Mouse (Mus musculus) urinary bladder, adult 18-20 months (tissue): ENCODE measurements at regions not wholly inside any gene's neighbourhood (a gene's known extent, or its start where the extent isn't known, plus 50 kb on each side); places are given as distances from the start of the nearest gene placed in this dataset.

Experiments used
- DNase-seq, 2 experiments: peaks; one replicate each; pipeline ENCODE4 v3.0.0; 2022; ENCODE audit warnings: low spot score in 2 of 2, mixed read lengths in 2 of 2

DNA sequence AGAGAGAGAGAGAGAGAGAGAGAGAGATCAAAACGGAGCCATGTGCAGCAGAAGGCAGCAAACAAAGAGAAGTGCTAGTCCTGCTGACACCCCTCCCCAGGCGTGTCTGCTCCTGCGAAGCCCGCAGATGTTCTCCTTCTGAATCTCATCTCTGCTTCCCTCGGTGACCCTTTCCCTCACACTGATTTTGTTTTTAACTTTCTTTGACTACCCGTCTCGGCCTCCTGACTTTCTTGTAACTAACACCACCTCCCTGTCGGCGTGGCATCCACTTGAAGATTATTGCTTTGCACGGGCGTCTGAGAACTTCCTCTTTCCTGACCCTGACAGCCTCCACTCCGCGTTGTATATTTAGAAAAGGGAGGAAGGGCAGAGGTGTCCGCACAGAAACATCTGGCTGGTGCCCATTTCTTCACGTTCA lies 654.3 kb downstream of the Adgrl2 start:
- no peak for DNase-seq

DNA sequence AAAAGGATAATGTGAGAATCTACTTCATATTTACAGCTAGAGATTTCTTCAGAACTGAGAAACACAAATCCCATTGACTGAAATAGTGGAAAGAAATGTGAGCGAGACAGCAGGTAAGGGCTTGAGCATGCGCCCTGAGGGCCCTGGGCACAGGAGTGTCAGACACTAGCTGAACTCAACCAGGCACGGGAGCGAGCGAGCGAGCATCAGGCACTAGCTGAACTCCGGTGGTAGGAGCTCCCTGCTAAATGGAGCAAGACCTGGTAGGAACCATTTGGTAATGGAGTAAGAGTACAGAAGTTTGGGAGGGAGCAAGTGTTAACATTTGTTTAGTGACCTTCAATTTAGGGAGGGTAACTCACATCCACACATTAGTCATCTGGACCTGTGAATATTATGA lies 654.7 kb downstream of the Adgrl2 start:
- no peak for DNase-seq

DNA sequence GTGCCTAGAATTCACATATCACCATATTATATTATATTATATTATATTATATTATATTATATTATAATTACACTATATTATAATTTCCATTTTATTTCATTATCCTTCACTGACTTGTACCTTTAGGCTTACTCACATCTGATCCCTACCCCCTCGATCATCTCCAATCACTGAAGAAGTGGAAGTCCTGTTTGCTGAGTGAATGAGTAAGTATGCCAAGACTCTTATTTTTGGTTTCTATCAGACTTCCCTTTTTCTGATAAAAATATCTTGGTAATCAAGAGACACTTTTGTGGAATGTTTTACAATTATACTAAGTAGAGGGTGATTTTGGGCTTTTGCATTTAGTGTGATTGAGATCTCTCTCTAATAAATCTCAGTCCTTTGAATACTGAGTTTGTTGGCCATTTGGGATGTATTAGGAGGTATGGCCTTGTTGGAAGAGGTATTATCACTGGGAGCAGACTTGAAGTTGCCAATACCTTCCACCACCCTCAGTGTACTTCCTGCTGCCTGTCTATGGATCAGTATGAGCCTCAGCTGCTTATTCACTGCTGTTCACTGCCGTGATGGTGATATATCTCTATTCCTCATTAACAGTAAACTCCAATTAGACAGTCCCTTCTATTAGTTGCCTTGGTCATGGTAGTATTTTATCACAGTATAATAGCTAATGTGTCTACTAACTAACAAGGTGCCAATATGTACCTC lies 665.3 kb downstream of the Adgrl2 start:
- DNase-seq, result no peak

DNA sequence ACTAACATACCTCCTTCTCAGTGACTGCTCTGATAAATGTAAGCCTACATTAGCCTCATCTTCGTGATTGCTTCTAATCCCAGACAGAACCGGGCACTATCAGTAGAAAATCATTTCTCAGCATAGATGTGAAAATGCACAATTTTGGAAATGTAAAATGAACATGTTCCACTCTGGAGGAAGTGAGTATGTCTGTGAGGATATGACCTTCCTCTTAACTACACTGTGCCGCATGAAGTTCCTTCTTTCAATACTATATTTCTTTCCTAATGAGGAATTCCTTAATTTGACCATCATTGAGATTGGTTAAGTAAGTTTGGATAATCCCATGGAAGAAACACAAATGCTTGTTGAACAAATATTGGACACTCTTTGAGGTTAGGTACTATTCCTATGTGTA lies 668.5 kb downstream of the Adgrl2 start:
- DNase-seq, result no peak

DNA sequence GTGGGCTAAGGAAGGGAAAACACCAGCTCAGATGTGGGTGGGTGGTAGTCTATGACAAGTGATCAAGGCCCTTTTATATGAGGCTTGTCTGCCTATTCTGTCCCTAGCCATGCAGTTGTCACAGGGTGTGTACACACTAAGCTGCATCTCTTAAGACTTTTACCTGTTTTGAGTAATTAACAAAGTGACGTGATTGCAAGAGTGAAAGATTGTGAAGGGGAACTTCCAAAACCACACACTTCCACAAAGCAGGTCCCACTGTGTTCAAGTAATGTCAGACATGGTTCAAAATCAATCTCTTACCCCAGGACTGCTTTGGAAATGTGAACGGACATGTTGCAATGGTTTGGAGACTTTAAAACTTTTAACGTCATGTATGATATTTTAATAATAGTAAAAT lies 674.2 kb downstream of the Adgrl2 start:
- DNase-seq, result no peak

DNA sequence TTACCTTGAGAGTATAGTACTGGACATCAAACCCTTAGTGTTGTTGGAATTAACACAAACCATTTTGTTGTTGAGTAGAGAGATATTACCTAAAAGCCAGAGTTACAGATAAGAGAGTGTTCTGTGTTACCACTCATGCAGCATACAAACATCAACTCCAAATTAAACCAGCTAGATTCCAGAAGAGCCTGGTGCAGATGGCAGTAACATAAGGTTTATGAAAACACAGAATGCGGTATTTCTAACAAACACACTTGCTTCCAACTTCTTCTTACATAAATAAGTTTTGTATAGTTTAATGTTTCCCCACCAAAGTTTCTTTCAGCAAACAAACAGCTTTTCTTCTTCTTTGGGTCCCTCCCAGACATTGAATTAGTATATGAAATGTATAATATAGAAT lies 675.1 kb downstream of the Adgrl2 start:
- DNase-seq, result no peak

DNA sequence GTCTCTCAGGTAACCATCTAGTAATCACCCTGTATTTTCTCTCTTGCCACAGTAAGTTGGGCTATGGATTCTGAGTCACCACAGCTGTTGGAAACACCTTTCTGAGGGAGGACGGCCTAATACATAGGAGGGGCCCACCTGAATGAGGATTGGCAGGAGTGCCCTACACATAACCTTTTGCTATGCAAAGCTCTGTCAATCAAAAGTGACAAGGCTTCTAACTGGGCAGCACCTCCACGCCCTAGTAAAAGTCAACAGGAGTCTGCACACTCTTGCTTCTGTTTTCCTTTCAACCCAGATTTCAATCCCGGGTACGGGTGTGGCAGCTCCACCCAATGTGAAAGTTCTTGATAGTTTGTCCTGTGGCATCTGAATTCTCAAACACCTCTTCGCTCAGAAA lies 694.8 kb downstream of the Adgrl2 start:
- no peak for DNase-seq

DNA sequence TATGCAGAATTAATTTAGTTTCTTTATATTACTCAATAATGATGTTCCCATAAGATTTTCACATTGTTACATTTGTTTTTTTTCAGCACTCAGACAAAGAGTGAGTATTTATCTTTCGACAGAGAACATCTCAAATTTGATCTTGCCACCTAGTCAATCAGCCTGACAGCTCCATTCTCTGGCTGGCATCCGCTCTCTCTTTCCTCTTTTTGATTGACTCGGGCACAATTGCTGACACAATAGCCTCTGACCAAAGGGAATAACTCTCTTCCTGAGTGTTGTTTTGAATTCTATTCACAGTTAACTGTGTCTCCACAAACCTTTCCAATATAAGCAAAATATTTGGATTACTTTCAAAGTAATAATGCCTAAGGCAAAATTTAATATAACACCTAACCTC lies 711.4 kb downstream of the Adgrl2 start:
- no peak for DNase-seq

DNA sequence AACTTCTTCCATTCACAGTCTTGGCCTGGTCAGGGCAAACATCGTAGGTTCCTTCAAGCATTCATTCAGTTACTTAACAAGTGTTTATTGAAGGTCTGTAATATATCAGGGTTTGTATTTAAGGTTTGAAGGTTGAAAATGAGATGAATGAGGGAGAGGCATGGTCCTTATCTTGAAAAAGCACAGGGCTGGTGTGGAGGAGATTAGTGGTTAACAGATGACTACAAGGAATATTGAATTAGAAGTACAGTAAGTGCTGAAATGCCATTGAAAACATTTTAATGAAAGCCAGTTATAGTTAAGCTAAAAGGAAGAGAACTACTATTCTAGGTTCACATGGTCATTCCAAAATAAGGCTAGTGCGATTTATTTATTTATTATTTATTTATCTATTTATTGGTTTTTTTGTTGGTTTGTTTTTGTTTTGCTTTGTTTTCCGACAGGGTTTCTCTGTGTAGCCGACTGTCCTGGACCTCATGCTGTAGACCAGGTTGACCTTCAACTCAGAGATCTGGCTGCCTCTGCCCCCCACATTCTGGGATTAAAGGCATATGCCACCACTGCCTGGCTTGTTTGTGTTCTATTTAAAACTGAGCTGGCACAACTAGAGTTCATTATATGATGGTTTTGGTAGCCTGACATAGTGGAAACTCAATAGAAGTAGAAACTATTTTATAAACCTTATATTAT lies 718.1 kb downstream of the Adgrl2 start:
- no peak for DNase-seq

DNA sequence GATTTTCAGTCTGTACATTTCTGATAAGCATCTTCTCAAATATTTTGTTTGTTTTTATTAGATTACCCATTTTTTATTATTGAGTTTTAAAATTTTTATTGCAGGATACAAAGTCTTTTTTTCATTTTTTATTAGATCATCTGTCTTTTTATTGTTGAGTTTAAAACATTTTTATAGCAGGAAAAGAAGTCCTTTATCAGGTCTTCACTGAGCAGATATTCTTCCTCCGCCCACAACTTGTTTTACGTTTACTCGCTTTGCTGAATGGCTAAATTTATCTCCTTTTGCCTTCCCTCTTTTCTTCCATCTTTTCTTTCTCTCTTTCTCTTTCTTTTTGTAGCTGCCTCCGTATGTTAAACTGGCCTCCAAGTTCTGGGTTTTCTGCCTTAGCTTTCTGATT lies 721.5 kb downstream of the Adgrl2 start:
- no peak for DNase-seq

DNA sequence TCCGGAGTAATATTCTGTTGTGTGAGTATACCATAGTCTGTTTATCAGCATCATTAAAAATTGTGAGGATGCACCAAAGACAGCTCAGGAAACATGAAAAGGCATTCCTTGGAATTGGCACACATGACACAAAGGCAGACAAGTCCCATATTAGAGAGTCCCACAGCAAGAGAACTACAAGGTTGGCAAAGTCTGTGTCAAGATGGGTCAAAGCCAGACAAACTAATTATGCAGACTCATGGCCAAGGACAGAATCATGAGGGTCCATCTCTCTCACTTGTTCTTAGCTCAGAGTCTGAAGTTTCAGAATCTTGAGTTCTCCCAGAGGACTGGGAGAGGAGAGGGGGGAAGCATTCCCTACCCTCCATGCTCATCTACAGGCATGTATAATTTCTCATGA lies 731.1 kb downstream of the Adgrl2 start:
- DNase-seq, result no peak

DNA sequence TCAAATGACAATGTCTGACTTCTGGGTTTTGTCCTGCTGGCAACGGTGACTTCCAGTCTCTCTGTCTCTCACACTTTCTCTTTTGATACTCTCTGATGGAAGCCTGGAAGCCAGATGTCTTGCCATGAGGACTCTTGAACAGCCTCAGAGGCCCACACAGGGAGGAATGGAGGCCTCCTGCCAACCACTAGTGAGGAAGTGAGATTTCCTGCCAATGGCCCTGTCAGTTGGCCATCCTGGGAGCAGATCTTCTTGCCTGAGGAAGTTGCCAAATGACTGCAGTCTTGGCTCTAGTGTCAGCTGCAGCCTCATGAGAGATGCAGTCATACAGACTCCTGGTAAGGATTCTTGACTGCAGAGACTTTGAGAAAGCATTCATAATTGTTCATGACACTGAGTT lies 741.7 kb downstream of the Adgrl2 start:
- peak in 1 of 2 experiments; percentile 2 for DNase-seq

DNA sequence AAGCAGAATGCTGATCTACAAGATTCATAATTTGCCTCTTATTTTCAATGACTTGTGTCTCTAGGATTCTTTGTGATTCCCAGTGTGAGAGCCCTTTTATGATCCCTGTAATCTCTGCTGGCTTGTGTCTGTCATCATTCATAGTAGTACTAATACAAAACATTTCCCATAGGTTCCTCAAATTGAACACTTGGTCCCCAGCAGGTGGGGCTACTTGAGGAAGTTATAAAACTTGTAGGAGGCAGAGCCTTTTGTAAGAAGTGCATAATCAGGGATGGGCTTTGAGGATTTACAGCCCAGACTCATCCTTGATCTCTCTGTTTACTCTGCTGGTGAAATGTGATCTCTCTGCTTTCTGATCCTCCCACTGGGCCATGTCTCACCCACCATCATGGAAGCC lies 743.6 kb downstream of the Adgrl2 start:
- no peak for DNase-seq

DNA sequence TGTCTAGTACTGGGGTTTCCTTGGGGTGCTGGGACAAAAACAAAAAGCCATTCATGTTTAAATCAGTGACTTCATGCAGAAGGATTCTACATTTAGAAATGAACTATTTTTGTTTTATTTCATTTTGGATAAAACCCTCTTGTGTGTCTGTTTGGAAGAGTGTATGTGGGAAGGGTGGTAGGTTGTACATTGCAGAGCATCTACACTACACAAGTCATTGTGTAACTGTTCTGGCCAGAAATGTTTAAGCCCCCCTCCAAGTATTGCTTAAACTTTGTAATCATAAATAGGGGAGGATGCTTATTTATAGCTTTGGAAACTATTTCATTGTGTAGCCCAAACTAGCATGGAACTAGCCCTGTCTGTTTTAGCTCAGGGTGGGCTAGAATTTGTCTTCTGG lies 752.3 kb downstream of the Adgrl2 start:
- no peak for DNase-seq

DNA sequence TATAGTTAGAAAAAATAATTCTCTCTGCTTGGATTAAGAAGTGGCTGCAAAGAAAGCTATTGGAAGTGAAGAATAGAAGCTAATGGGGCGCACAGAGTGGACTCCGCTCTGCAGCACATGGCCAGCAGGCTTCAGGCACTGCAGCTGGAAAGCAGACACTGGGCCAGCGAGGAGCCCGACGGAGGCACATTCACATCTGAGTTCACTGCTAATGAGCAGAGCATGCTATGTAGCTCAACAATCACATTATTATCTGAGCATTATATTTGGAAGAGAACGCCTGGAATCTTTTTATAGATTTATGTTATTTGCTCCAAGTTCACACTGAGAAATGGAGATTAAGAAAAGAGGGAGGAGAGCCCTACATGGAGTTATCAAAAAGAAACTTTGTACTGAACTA lies 752.8 kb downstream of the Adgrl2 start:
- DNase-seq, result no peak

DNA sequence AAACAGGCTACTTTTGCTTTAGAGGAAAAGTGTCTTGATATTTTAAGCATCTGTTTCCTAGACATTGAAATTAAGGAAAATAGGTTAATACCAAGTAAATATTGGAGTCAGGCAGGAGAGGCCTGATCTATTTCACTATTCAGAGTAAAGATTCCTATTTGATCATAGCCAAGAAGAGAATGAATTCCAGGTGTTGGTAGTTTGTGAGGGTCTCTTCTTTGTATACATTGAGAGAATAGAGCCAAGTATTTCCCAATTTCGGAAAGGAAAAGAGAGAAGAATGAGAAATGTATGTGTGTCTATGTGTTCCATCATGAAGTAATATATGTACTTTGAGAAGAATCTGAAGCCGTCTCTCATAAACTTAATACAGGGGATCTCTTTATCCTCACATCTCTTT lies 756.7 kb downstream of the Adgrl2 start:
- no peak for DNase-seq

DNA sequence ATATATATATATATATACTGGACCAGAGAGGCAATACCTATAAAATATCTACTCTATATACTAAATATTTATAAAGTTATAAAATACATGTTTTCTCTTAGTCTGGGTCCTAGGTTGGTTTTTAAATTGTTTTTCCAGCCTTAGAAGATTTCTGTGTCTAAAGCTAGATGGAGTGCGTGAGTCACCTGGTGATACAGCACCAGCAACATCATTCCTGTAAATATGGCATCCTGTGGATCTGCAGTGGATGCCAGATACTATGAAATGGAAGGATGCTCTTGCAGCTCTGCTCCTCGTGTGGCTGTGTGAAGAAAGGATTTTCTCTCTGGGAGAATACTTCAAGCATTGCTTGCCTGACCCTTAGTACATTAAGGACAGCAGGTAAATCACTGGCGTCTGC lies 761.2 kb downstream of the Adgrl2 start:
- DNase-seq, result no peak

DNA sequence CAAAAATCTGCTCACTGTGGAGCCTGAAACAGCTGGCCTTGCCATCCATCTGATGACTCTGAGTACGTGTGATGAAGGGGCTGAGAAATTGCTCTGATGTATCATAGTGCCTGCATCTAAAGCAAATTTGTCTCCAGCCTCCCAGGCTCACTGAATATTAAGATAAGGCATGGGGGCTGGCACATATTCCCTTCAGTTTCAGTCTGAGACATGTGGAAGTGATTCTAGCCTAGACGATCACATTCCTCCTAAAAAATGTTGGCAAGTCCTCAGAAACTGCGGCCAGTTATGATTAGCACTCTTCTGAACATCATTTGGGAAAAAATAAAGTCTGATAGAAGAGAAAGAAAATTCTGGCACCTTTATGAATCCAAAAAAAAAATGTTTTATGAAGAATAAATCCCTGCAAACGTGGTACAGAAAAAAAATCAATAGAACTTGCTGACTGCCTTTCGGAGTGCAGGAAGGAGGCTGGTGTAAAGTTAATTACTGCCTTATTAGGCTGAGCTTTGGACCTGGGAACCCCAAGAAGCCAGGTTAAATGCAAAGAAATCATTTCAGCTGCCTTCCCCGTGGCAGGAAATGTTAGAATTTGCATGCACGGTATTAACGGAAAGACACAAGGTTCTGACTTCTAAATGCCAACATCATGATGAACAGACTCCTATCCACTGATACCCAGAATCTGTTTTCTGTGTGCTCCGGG lies 762.2 kb downstream of the Adgrl2 start:
- no peak for DNase-seq

DNA sequence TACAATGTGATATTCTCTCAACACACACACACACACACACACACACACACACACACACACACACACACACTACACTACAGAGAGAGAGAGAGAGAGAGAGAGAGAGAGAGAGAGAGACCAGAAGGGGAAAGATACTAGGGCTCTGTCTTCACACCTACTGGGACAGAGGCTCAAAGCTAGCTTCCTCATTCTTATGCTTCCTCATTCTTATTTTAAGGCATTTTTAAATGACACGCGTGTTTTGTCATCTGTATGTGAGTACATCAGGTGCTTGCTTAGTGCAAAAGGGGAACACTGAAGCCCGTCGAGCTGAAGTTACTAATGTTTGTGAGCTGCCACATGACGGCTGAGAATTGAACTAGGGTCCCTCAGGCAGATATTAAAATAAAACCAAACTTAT lies 769.5 kb downstream of the Adgrl2 start:
- DNase-seq, result no peak

DNA sequence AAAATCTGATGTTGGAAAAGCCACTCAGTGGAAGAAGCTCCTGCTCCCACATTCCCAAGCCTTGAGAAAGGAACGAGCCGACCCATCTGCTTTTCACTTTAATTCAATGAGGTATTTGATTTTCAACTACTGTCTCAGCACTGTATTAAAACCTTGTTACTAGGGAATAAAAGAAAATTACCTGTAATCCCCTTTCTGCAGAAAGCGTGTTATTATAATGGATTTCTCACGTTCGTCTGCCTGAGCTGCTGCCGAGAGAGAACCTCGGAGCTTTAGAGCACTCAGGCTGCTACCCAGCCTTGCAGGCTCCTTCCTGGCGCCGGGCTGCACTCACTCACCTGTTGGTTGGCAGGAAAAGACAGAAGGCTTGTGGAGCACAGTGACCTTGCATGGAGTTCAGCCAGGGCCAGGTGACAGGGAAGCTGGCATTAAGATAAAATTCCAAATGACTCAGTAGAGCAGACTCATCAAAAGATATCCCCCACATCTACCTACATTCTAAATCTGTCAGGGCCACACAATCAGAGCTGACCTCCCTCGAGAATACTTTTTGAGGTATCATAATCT lies 770.2 kb downstream of the Adgrl2 start:
- no peak for DNase-seq

DNA sequence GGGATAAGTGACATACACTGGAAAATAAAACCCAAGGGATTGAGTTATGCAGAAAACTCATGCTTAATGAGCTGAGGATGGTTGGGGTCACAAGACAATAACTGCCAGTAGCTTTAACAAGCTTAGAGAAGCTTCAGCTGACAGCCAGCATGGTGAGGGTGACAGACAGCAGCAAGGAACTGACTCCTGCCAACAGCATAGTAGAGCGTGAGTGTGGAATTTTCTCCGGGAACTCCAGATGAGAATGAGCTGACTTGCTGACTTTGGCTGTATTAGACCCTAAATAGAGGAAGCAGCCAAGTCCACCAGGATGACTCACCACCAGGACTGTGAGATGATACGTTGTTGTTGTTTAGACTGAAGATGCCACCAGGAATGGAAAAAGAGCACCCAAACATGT lies 788.2 kb downstream of the Adgrl2 start:
- no peak for DNase-seq

DNA sequence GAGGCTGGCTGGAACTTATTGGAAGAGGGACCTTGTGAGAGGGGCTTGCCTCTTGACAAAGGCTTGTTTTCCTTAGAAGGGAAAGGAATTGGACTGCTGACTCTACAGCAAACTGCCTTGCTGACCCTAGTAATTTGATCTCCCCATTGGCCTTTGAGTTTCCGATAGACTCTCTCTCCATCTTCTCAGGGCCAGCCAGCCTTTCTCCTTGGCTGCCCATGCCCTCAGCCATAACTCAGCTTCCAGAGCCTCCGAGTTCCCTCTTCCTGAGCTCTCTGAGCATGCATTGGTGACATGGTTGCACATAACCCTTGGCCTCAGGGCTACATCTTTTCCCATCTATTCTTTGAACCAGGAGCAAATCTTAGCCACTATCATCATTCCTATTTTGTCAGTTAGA lies 803.7 kb downstream of the Adgrl2 start:
- DNase-seq, result no peak

DNA sequence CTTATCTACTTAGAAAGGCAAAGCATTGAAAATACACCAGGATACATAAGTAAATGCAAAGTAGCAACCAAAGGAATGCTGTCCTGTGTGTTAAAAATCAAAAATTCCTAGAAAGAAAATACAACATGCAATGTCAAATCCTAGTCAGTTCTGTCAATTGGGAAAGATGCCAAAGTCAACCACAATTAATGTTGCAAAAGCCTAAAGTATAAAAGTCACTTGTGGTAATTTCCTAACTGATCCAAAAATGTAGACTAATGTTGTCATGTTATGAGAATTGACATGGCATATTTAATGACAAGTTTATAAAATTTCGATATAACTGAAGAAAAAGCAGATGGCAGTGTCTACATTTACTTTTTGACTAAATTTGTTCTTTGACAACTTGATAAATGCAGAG lies 822.8 kb downstream of the Adgrl2 start:
- DNase-seq, result no peak
